Mouse (Mus musculus) olfactory bulb, adult 2 months (tissue): ENCODE measurements around the gene Pid1.

Source experiments
- CTCF ChIP-seq: fragments of 200-500 bp; IDR thresholded peaks from 2 replicates; pipeline ENCODE4 v1.5.1; 2012; ENCODE audit warnings: low read depth, mild to moderate bottlenecking, low read length, moderate library complexity; ENCODE audit not compliant: insufficient read depth
- POLR2A ChIP-seq: fragments of 200-500 bp; IDR thresholded peaks from 2 replicates; pipeline ENCODE4 v1.6.1; 2012; ENCODE audit warnings: mild to moderate bottlenecking, low read depth, low read length, moderate library complexity; ENCODE audit not compliant: insufficient read depth

DNA sequence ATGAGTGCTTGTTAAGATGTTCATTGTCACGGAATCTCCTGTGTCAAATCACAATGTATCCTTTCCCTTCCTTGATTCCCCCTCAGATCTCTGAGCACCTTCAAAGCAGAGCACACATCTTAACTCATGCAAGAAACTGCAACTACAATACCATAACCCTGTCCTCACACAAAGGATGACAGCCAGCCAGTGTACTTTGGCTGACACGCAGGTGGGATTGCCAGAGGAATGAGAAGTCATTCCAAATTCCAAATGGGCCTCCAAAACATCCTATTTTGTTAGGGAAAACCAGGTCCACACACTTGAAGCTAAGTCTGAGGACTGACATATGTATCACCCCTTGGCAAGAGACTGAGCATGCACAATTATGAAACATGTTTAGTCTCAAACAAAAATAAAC lies 45.5 kb upstream of the Pid1 start:
- TF ChIP-seq CTCF (no peak), POLR2A (no peak)
